Mouse (Mus musculus) heart, adult 2 months (tissue): Measurements from ENCODE around the gene Olfr56.
"Not testable (repeated sequence)": the region's sequence is repeated elsewhere in the genome, so short reads cannot be mapped to it uniquely, and the experiment has no call there.

Source experiments
- CTCF ChIP-seq: fragments of 200-600 bp; IDR thresholded peaks from 2 replicates; pipeline ENCODE4 v1.8.1; 2022; ENCODE audit warnings: antibody characterized with exemption, mild to moderate bottlenecking, moderate library complexity
- EP300 ChIP-seq: fragments of 200-500 bp; IDR thresholded peaks from 2 replicates; pipeline ENCODE4 v1.6.1; 2011; ENCODE audit warnings: low read depth, low read length, control low read depth; ENCODE audit not compliant: insufficient read depth
- POLR2A ChIP-seq: fragments of 200-500 bp; IDR thresholded peaks from 2 replicates; pipeline ENCODE4 v1.6.1; 2011; ENCODE audit warnings: mild to moderate bottlenecking, low read depth, low read length, control low read depth; ENCODE audit not compliant: insufficient read depth

DNA sequence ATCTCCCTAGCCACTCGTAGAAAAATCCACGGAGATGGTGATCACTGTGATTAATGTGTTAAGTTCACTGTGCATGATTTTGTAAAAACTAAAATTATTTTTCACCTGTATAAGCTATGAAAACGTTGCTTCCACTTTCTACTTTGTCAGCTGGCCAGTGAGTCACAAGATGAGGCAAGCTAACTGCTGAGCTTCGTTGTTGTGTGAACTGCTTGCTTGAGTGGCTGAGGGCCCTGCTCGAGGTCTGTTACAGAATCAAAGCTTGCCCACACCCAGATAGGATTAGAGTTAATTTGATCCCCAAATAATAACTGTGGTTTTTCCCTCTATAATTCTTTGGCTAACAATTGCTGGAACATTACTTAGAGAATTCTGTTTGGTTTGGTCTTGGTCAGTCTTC lies 73.2 kb downstream of the Olfr56 start:
- not testable (repeated sequence) for TF ChIP-seq CTCF, EP300, POLR2A
